Mouse (Mus musculus) limb, embryonic 13.5 days (tissue): ENCODE measurements around the gene Setd1b. TPM values are rescaled to one million over a fixed set of nuclear protein-coding genes. Genes with fewer than 3 reads are reported as not detected.

Experiments
- ATAC-seq: fragments of 200-750 bp; cut with Nextera tagmentation; 2 replicates; pipeline ENCODE4 v1.8.0; 2017; ENCODE audit warnings: low read depth, moderate number of reproducible peaks, moderate TSS enrichment; ENCODE audit not compliant: low FRiP score
- H3K27ac ChIP-seq: fragments of 300-500 bp; sonication (generic); 2 replicates; pipeline ENCODE4 v1.5.1; 2015; ENCODE audit warnings: inconsistent platforms, mild to moderate bottlenecking, moderate library complexity
- H3K27me3 ChIP-seq: fragments of 300-500 bp; sonication (generic); 2 replicates; pipeline ENCODE4 v1.6.1; 2015; ENCODE audit warnings: mild to moderate bottlenecking, inconsistent platforms
- H3K36me3 ChIP-seq: fragments of 300-500 bp; sonication (generic); 2 replicates; pipeline ENCODE4 v1.6.1; 2015; ENCODE audit warnings: inconsistent platforms, mild to moderate bottlenecking, moderate library complexity
- H3K4me1 ChIP-seq: fragments of 300-500 bp; sonication (generic); 2 replicates; pipeline ENCODE4 v1.6.1; 2015; ENCODE audit warnings: inconsistent platforms
- H3K4me2 ChIP-seq: fragments of 300-500 bp; sonication (generic); replicated peaks from 2 replicates; pipeline ENCODE4 v1.6.1; 2015; ENCODE audit warnings: inconsistent platforms, mild to moderate bottlenecking, moderate library complexity
- H3K4me3 ChIP-seq: fragments of 300-500 bp; sonication (generic); 2 replicates; pipeline ENCODE4 v1.5.1; 2015; ENCODE audit warnings: moderate library complexity, mild to moderate bottlenecking, inconsistent platforms
- H3K9ac ChIP-seq: fragments of 300-500 bp; sonication (generic); 2 replicates; pipeline ENCODE4 v1.6.1; 2015; ENCODE audit warnings: mild to moderate bottlenecking, inconsistent platforms
- H3K9me3 ChIP-seq: fragments of 300-500 bp; sonication (generic); 2 replicates; pipeline ENCODE4 v1.6.1; 2016; ENCODE audit warnings: inconsistent platforms
- WGBS: fragments of 180-500 bp; shearing (Covaris S2); methylation state at CpG from one replicate; pipeline ENCODE4 v1.1.7; 2015; 5-methylcytosine and 5-hydroxymethylcytosine counted together
- polyA plus RNA-seq: library from polyadenylated mRNA; unstranded; fragments of >200 nt; fragmentation: Nextera tagmentation; extraction: Ambion mirVana; gene quantifications from 2 replicates; pipeline ENCODE4 v1.2.1, GENCODE M21; 2015

Setd1b gene
- polyA plus RNA-seq, 1 experiment from 2014 or later: 11.1 TPM

DNA sequence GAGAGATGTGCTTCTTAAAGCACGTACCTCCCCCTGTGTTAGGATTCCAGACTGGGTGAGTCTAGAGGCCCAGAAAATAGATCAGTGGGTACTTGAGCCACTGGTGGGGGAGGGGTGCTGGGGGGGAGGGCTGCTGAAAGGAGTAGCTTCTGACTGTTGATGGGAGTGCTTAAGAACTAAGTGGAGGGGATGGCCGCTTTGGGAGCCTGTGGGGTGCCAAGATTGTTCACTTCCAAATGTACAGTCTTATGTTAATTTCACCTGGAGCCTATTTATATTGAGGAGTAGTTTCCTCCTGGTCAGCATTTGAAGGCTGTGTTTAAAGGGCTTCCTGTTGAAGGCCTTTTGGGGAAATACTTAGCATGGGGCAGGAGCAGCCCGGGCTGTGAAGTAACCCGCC, 16.0 kb downstream of the Setd1b start:
- WGBS: 87% methylated on average over 4 of the region's 4 CpGs
- no peak overlapping the region for H3K27ac ChIP-seq
- ATAC-seq: no peak
- H3K9ac ChIP-seq: no peak overlapping the region
- H3K4me1 ChIP-seq: no peaks in the 10 kb centered on the region
- no peak overlapping the region for H3K4me2 ChIP-seq
- H3K4me3 ChIP-seq: no peak overlapping the region
- peaks cover 93% of the 10 kb centered on the region for H3K36me3 ChIP-seq
- no peaks in the 10 kb centered on the region for H3K27me3 ChIP-seq
- H3K9me3 ChIP-seq: no peaks in the 10 kb centered on the region

DNA sequence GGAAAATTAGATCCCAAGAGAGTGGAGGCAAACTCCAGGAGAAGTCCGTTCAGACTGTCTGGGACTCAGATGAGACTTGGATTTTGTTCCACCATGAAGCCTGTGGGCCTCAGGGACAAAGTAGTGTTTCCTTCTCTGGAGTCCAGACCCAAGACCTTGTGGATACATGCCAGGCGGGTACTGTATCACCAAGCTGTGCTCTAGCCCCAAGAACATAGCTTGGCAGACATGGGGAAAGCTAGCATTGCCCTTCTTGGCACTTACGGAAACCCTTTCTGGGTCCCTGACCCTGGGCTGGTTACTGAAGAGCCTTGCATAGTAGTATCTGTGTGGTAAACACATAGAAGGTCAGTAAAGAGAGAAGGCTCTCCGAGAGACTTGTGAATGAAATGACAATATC, 17.5 kb downstream of the Setd1b start:
- 89% methylated on average over 4 of the region's 4 CpGs for WGBS
- Histone ChIP-seq H3K27me3 (no peaks in the 10 kb centered on the region), H3K4me3 (no peak overlapping the region), H3K9ac (no peak overlapping the region), H3K36me3 (peaks cover 93% of the 10 kb centered on the region), H3K27ac (no peak overlapping the region), H3K9me3 (no peaks in the 10 kb centered on the region), H3K4me2 (no peak overlapping the region), H3K4me1 (no peaks in the 10 kb centered on the region)
- no peak for ATAC-seq

DNA sequence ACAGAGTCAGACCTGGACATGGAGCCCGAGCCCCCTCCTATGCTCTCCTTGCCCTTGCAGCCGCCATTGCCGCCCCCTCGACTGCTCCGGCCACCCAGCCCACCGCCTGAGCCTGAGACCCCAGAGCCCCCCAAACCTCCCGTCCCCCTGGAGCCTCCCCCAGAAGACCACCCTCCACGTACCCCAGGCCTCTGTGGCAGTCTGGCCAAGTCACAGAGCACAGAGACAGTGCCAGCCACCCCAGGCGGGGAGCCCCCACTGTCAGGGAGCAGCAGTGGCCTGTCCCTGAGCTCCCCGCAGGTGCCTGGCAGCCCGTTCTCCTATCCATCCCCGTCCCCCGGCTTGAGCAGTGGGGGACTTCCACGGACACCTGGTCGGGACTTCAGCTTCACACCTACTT, 17.9 kb downstream of the Setd1b start:
- Histone ChIP-seq H3K4me2 (no peak overlapping the region), H3K27me3 (no peaks in the 10 kb centered on the region), H3K4me1 (no peaks in the 10 kb centered on the region), H3K27ac (no peak overlapping the region), H3K9me3 (no peaks in the 10 kb centered on the region), H3K4me3 (no peak overlapping the region), H3K36me3 (peaks cover 93% of the 10 kb centered on the region), H3K9ac (no peak overlapping the region)
- no peak for ATAC-seq
- WGBS: 93% methylated on average over 15 of the region's 15 CpGs

DNA sequence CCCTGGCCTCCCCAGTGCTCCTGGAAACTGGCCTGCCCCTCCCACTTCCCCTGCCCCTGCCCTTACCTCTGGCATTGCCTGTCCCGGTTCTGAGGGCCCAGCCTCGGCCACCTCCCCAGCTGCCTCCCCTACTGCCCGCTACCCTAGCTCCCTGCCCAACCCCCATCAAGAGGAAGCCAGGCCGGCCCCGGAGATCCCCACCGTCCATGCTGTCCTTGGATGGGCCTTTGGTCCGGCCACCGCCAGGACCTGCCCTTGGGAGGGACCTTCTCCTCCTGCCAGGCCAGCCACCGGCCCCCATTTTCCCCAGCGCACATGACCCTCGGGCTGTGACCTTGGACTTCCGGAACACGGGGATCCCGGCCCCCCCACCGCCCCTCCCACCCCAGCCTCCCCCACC, 18.3 kb downstream of the Setd1b start:
- H3K9me3 ChIP-seq: no peaks in the 10 kb centered on the region
- peaks cover 88% of the 10 kb centered on the region for H3K36me3 ChIP-seq
- no peaks in the 10 kb centered on the region for H3K4me1 ChIP-seq
- no peak overlapping the region for H3K4me2 ChIP-seq
- no peaks in the 10 kb centered on the region for H3K27me3 ChIP-seq
- 93% methylated on average over 15 of the region's 15 CpGs for WGBS
- H3K4me3 ChIP-seq: no peak overlapping the region
- 0 out of 2 replicates have a peak, but pooled peaks have one; percentile 17 for ATAC-seq
- no peak overlapping the region for H3K27ac ChIP-seq
- H3K9ac ChIP-seq: no peak overlapping the region

DNA sequence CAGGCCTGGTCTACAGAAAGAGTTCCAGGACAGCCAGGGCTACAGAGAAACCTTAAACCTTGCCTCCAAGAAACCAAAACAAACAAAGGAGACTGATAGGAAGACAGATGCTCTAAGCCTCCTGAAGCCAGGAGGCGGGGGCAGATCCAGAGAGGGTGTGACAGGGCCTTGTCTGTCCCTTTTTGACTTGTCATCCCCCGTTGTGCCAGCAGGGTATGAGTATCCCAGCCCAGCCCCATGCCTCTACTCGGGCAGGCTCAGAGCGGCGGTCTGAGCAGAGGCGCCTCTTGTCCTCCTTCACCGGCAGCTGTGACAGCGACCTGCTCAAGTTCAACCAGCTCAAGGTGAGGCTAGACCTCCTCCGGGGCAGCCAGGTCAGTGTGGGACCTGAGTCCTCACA, 20.9 kb downstream of the Setd1b start:
- Histone ChIP-seq H3K27ac (no peak overlapping the region), H3K36me3 (peaks cover 87% of the 10 kb centered on the region), H3K4me3 (no peak overlapping the region), H3K4me2 (no peak overlapping the region), H3K9me3 (no peaks in the 10 kb centered on the region), H3K4me1 (no peaks in the 10 kb centered on the region), H3K27me3 (no peaks in the 10 kb centered on the region), H3K9ac (no peak overlapping the region)
- WGBS: 90% methylated on average over 9 of the region's 9 CpGs
- peak; percentile 13; the same call in 1 of the 2 replicates for ATAC-seq

- WGBS: 93% methylated on average over 10 of the region's 10 CpGs
- H3K9ac ChIP-seq: no peak overlapping the region
- H3K4me2 ChIP-seq: no peak overlapping the region
- H3K4me1 ChIP-seq: peaks cover 18% of the 10 kb centered on the region
- H3K27ac ChIP-seq: no peak overlapping the region
- no peaks in the 10 kb centered on the region for H3K27me3 ChIP-seq
- no peak for ATAC-seq
- peaks cover 55% of the 10 kb centered on the region for H3K36me3 ChIP-seq
- H3K4me3 ChIP-seq: no peak overlapping the region
- H3K9me3 ChIP-seq: no peaks in the 10 kb centered on the region
Observed at GRCm38 (mm10) chr5:123166437-123166836, 24.4 kb downstream of the Setd1b start.

- H3K27me3 ChIP-seq: no peaks in the 10 kb centered on the region
- H3K4me3 ChIP-seq: no peak overlapping the region
- no peak overlapping the region for H3K27ac ChIP-seq
- H3K4me2 ChIP-seq: no peak overlapping the region
- H3K9ac ChIP-seq: no peak overlapping the region
- WGBS: 78% methylated on average over 5 of the region's 5 CpGs
- H3K9me3 ChIP-seq: no peaks in the 10 kb centered on the region
- peaks cover 44% of the 10 kb centered on the region for H3K36me3 ChIP-seq
- ATAC-seq: no peak
- peaks cover 26% of the 10 kb centered on the region for H3K4me1 ChIP-seq
Observed at GRCm38 (mm10) chr5:123167591-123167990, 25.6 kb downstream of the Setd1b start.

DNA sequence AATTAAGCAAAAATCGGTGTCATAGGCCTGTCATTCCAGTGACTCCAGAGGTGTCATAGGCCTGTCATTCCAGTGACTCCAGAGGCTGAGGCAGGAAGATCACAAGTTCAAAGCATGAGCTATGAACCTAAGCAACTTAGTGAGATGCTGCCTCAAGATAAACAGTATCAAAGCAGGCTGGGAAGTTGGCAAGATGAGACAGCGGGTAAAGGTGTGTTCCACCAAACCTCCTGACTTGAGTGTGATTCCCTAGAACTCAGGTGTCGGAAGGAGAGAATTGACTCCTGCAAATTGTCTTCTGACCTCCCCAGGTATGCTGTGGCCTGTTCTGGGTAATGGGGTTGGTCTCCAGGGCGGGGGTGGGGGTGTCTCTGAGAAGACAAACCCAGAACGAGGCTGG, 27.3 kb downstream of the Setd1b start, which contains the start of gene Psmd9:
Gene Psmd9 (plus strand): TSS at position 130 of the 400 bp plus-strand sequence.
- Histone ChIP-seq H3K27me3 (no peaks in the 10 kb centered on the region), H3K4me1 (peaks cover 31% of the 10 kb centered on the region), H3K36me3 (peaks cover 27% of the 10 kb centered on the region), H3K27ac (peak within 1 kb of the TSS; percentile 29; the same call in 1 of the 2 replicates), H3K4me3 (no peak within 1 kb of the TSS), H3K4me2 (no peak within 1 kb of the TSS), H3K9ac (peak within 1 kb of the TSS; percentile 19; the same call in 1 of the 2 replicates), H3K9me3 (no peaks in the 10 kb centered on the region)
- WGBS: 78% methylated on average over 5 of the region's 5 CpGs
- ATAC-seq: no peak

DNA sequence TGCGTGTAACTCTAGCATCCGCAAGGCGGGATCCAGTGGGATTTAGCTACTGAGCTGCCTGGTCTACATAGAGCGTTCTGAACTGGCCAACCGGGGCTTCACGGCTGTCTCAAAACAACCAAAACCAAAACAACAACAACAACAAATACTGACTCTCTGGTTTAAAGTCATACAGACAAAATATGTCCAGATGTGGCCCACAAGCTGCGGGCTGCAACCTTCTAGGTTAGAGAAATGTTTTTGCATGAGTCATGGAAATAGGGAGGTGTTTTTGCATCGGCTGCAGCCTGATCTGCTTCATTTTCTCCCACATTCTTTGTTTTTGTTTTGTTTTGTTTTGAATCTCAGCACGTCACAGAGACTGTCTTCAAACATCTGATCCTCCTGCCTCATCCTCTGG, 28.4 kb downstream of the Setd1b start:
- Histone ChIP-seq H3K4me3 (no peak overlapping the region), H3K36me3 (peaks cover 22% of the 10 kb centered on the region), H3K4me1 (peaks cover 31% of the 10 kb centered on the region), H3K4me2 (no peak overlapping the region), H3K27ac (peak overlapping the region; percentile 29; the same call in 1 of the 2 replicates), H3K9me3 (no peaks in the 10 kb centered on the region), H3K27me3 (no peaks in the 10 kb centered on the region), H3K9ac (no peak overlapping the region)
- WGBS: 68% methylated on average over 9 of the region's 9 CpGs
- ATAC-seq: no peak

GRCm38 (mm10) chr5:123171646-123172350, 29.8 kb downstream of the Setd1b start:
- WGBS: 11% methylated on average over 22 of the region's 22 CpGs
- H3K9ac ChIP-seq: peak overlapping the region; percentile 39; the same call in 1 of the 2 replicates
- H3K9me3 ChIP-seq: no peaks in the 10 kb centered on the region
- H3K4me1 ChIP-seq: peaks cover 31% of the 10 kb centered on the region
- peak; percentile 87 for ATAC-seq
- peaks cover 8% of the 10 kb centered on the region for H3K36me3 ChIP-seq
- H3K27ac ChIP-seq: no peak overlapping the region
- H3K4me3 ChIP-seq: peak overlapping the region; percentile 40
- no peaks in the 10 kb centered on the region for H3K27me3 ChIP-seq
- peak overlapping the region; percentile 62 for H3K4me2 ChIP-seq

DNA sequence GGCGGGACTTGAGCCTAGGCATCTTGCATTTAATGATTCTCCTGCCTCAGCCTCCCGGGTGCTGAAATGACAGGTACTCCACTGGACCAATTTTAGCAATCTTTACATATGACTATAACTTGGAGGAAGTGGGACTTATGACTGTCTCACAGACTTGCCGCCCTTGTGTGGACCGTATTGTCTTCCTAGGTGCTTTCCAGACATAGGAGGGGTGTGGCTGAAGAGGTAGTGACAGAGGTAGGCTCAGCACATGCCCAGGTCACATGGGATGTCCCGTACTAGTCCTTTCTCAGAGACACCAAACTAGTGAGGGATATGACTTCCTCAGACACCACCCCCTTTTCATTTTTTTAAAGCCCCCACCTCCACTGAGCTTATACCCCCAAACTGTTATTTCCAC, 36.8 kb downstream of the Setd1b start:
- Histone ChIP-seq H3K36me3 (no peaks in the 10 kb centered on the region), H3K4me1 (no peaks in the 10 kb centered on the region), H3K27me3 (no peaks in the 10 kb centered on the region), H3K4me2 (no peak overlapping the region), H3K27ac (no peak overlapping the region), H3K9ac (no peak overlapping the region), H3K4me3 (no peak overlapping the region), H3K9me3 (peaks cover 3% of the 10 kb centered on the region; the same call in 1 of the 2 replicates)
- 89% methylated on average over 5 of the region's 5 CpGs for WGBS
- ATAC-seq: no peak

DNA sequence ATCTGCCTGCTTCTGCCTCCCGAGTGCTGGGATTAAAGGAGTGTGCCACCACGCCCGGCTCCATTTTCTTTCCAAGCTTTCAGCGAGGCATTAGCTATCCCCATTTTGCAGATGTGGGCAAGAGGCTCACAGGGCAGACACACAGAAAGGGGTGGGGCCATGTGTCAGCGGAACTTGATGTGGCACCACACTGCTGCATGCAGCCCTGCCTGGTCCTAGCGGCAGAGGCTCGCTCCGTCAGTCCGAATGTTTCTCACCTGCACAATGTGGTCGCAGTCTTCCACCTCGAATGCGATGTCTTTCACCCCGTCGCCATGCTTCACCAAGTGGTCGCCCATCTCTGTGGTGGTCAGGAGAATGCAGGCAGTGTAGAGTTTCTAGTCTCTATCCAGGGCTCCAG, 38.4 kb downstream of the Setd1b start:
- H3K9ac ChIP-seq: no peak overlapping the region
- WGBS: 93% methylated on average over 15 of the region's 15 CpGs
- no peak overlapping the region for H3K4me2 ChIP-seq
- no peak for ATAC-seq
- H3K4me3 ChIP-seq: no peak overlapping the region
- peaks cover 3% of the 10 kb centered on the region; the same call in 1 of the 2 replicates for H3K9me3 ChIP-seq
- H3K36me3 ChIP-seq: no peaks in the 10 kb centered on the region
- no peaks in the 10 kb centered on the region for H3K4me1 ChIP-seq
- H3K27me3 ChIP-seq: no peaks in the 10 kb centered on the region
- no peak overlapping the region for H3K27ac ChIP-seq

DNA sequence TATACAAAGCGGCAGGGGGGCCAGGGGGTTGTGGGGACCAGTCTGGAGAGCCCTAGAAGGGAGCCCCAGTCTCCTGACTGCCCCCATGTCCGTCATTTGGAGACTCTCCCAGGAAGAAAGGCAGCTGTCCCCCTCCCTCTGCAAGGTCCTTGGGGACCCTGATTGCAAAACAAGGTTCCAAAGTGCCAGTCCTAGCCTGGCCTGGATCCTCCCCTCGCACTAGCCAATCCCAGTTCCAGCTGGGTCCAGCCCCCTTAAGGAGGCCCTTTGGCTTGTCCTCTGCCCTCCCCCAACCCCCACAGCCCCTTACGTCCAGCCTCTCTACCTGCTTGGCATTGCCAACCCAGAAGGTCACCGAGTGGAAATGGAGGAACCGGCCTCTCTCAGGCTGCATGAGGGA, 39.5 kb downstream of the Setd1b start:
- H3K27ac ChIP-seq: no peak overlapping the region
- H3K4me3 ChIP-seq: no peak overlapping the region
- H3K9me3 ChIP-seq: peaks cover 3% of the 10 kb centered on the region; the same call in 1 of the 2 replicates
- no peaks in the 10 kb centered on the region for H3K27me3 ChIP-seq
- no peaks in the 10 kb centered on the region for H3K4me1 ChIP-seq
- no peak overlapping the region for H3K4me2 ChIP-seq
- ATAC-seq: no peak
- no peaks in the 10 kb centered on the region for H3K36me3 ChIP-seq
- H3K9ac ChIP-seq: no peak overlapping the region
- WGBS: 69% methylated on average over 6 of the region's 6 CpGs
